Mouse (Mus musculus) cerebellum, adult 11-12 months (tissue): ENCODE results near the gene Dusp28.
A peak's percentile ranks its signal among the peaks of the same experiment; 100 is the strongest.

Experiments
- DNase-seq: peaks from one replicate; pipeline ENCODE4 v3.0.0; 2022

Dusp28 gene

GRCm38 (mm10) chr1:92908664-92909063, 1.9 kb downstream of the Dusp28 start:
- no peak for DNase-seq

GRCm38 (mm10) chr1:92909068-92909467, 2.3 kb downstream of the Dusp28 start:
- no peak for DNase-seq

- peak; percentile 87 for DNase-seq
Measured at GRCm38 (mm10) chr1:92910239-92910885, 3.6 kb downstream of the Dusp28 start, which contains the start of gene Rnpepl1. Gene Rnpepl1, plus strand, starts transcription at chr1:92910783.

GRCm38 (mm10) chr1:92910925-92911720, 4.3 kb downstream of the Dusp28 start:
- DNase-seq = peak; percentile 81

GRCm38 (mm10) chr1:92911721-92912138, 4.9 kb downstream of the Dusp28 start:
- peak; percentile 59 for DNase-seq

GRCm38 (mm10) chr1:92912286-92912685, 5.5 kb downstream of the Dusp28 start:
- DNase-seq = peak; percentile 54

GRCm38 (mm10) chr1:92914239-92914638, 7.5 kb downstream of the Dusp28 start:
- DNase-seq = no peak

GRCm38 (mm10) chr1:92914993-92915392, 8.2 kb downstream of the Dusp28 start:
- peak; percentile 21 for DNase-seq

GRCm38 (mm10) chr1:92916725-92917124, 9.9 kb downstream of the Dusp28 start:
- DNase-seq = no peak

GRCm38 (mm10) chr1:92919151-92919550, 12.4 kb downstream of the Dusp28 start:
- no peak for DNase-seq

GRCm38 (mm10) chr1:92919775-92920174, 13.0 kb downstream of the Dusp28 start:
- peak; percentile 24 for DNase-seq

GRCm38 (mm10) chr1:92920474-92921200, 13.9 kb downstream of the Dusp28 start:
- DNase-seq = no peak

GRCm38 (mm10) chr1:92921496-92921895, 14.7 kb downstream of the Dusp28 start:
- DNase-seq = no peak

GRCm38 (mm10) chr1:92930171-92930706, 23.5 kb downstream of the Dusp28 start:
- DNase-seq = no peak

GRCm38 (mm10) chr1:92933611-92934010, 26.8 kb downstream of the Dusp28 start:
- no peak for DNase-seq

- peak; percentile 96 for DNase-seq
Measured at GRCm38 (mm10) chr1:92934182-92934827, 27.5 kb downstream of the Dusp28 start, which contains the start of gene Capn10. Gene Capn10, plus strand, starts transcription at chr1:92934376.

- DNase-seq = peak; percentile 65
Measured at GRCm38 (mm10) chr1:92935054-92935962, 28.5 kb downstream of the Dusp28 start.

GRCm38 (mm10) chr1:92935977-92936376, 29.2 kb downstream of the Dusp28 start:
- DNase-seq = no peak

- no peak for DNase-seq
Measured at GRCm38 (mm10) chr1:92936467-92936866, 29.7 kb downstream of the Dusp28 start.

- DNase-seq = no peak
Measured at GRCm38 (mm10) chr1:92937797-92938196, 31.0 kb downstream of the Dusp28 start.

- peak; percentile 81 for DNase-seq
Measured at GRCm38 (mm10) chr1:92939746-92940145, 33.0 kb downstream of the Dusp28 start.
